Mouse (Mus musculus): ENCODE data around the gene Slit3.

The Slit3 gene

DNA sequence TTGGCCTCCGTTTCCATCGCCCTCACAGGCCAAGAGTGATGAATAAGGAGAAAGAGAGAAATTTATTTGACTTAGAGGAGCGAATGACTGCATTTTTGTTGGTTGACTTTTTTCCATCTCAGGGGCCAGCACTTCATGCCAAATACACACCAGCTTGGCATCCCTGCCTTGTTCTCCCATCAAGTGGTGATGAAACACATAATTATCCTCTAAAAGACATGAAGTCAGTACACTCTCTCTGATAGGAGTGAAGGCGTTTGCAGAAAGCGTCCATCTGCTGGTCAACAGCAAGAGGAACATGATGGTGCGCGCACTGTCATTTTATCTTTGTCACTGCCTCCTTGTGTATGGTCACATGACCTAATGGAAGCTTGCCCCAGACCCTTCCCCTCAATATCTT lies 75.8 kb downstream of the Slit3 start:
- WGBS: 76% methylated on average over 7 of the region's 7 CpGs

DNA sequence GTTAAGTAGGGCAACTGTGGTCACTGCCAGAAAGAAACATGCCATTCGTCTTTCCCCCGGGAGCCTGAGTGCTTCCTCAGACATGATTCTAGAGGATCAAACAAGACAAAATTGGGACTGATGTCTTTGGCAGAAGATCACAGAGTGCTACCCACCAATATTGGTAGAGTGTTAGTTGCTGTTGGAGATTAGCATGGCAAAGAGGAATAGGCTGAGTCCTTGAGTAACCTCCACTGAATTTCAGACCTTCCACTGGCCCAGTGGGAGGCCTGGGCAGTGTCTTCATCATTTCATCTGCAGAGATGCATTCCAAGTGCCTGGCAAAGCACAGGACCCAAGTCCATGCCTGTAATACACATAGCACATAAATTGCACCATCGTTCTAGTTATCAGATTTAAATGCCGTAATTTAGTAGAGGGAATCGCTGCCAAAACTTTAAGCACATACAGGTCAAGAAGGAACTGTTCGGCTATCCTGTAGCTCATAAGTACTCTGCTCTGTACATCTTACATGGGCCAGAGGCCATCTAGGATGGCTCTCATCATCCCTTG lies 77.6 kb downstream of the Slit3 start:
- WGBS: 86% methylated on average over 6 of the region's 6 CpGs

DNA sequence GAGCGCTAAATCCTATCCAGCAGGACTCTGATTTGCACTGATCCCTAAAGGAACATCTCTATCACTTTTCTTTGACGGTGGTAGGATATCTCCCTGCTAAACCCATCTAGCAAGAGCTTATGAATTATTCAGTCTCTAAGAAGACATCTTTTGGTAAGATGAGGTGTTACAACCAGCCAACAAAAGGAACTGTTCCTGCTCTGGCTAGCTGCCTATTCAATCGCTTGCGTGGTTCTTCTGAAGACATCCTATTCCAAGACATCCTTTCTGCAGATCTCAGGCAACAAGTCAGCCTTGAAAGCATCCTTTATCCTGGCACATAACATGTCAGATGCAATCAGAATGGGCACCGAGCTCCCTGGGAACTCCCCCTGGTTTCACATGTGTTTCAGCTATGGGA lies 81.3 kb downstream of the Slit3 start:
- 43% methylated on average over 5 of the region's 5 CpGs for WGBS

DNA sequence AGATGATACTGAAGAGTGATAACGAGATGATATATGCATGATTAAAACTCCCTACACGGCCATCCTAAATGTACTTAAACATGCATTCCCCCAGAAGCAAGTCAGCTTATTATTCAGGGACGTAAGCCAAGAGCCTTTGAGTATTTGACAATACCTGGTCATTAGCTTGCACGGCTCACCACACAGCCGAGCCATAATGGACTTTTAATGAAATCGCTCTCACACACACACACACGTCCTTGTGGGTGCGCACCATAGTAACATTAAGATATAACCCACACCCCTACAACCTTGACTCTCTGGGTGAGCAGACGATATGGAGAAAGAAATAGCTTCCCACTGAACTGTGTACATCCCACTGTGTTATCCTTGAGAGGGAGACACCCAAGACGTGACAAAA lies 82.6 kb downstream of the Slit3 start:
- 46% methylated on average over 10 of the region's 10 CpGs for WGBS

DNA sequence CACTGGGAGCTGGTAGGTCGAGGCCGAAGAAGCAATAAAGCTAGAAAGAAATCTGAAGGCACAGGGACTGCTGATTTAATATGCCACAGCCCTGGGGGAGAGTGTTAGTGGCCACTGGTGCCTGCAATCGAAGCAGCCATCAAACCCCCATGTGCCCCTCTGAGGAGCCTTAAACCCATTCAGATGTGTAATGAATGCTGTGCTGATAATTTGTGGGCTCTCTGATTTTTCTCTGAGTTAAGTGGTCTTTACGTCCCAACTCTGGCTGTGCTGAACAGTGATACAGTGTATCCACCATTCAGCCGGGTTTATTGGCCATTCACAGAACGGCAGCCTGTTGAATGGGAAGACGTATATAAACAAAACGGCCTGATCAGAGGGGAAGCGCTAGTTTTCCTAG lies 83.1 kb downstream of the Slit3 start:
- WGBS: 52% methylated on average over 9 of the region's 9 CpGs

DNA sequence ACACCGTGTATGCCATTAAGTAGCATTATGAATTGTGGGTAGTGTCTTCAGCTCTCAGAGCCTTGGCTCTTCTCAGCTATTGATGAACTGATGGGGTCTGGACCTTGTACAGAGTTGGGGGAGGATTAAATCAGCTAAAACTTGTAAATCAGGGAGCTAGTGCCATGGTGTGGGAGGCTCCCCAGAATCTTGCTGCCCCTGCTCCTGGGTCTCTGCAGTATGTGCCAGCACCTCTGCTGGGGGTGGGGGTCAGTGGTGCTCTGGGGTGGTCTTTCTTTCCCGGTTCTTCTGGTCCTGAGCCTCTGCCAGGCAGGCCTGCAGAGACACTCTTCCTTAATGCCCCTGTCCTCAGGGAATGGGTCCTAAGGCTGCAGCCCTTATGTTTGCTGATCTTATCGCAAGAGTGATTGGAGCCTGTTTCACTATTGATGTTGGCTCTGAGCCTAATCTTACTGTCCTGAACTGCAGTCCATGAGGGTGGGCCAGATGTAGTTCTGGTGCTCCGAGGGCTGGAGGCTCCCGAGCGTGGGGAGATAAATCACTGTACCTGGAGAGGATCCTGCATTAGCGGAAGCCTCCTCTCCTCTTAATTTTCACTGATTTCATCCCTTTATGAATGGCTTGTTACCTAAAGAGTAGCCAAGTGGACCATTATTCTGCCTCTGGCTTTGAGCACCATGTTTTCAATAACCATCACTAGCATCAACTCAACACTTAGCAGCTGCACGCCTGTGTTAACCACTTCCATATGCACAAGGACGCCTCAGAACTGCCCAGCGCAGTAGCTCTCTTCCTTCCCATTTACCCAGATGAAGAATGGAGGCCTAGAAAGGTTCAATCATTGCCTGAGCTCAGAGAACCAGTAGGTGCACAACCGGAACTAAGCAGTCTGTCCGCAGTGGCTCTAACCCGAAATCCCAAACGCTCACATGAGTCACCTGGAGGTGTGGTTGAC lies 90.0 kb downstream of the Slit3 start:
- WGBS: 85% methylated on average over 14 of the region's 14 CpGs

DNA sequence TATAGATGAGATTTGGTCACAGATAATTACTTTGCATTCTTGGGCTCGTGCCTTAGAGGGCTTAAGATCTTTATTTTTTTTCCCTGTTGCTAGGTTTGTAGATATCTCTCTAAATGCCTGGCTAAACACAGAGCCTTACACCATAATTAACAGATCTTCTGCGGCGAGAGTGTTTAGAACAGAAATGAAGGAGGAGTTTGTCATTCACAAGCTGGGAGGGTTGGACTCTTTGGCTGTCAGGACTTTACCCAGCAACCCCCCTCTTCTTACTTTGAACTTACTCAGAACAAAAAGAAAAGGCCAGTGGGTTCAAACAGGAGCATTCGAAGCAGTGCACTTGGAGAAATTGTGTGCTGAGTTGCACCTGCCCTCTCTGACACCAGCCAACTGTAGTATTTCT lies 103.0 kb downstream of the Slit3 start:
- 49% methylated on average over 4 of the region's 4 CpGs for WGBS

DNA sequence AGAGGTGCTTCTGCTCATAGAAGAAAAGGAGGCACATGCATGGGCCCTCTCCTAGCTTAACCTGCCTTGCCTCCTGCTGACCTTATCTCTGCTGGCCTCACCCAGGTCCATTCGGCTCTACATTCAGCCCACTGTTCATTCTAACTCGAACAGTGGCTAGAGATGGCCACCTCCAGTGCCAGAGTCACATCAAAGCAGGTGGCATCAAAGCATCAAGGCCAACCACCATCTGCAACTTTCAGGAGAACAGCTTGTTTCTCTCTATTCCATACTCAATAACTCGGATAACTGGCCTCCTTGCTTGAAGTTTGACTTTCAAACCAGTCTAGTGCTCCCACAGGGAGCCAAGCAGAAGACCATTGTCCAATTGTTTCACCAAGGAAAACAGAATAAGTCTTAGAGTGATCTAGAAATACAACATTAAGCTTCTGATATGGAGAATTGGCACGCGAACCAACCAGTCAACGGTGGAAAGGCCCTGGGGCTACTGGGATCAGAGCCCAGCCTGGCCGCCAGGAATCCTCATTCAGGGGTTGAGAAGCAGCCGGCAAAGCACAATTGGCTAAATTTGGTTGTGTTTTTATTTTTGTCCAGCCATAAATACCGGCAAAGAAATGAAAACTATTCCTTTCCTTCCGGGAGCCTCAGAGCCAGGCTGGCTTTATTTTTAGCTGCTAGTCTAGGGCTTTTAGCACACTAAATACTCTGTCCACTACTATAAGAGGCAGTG lies 110.5 kb downstream of the Slit3 start:
- WGBS: 45% methylated on average over 10 of the region's 10 CpGs

DNA sequence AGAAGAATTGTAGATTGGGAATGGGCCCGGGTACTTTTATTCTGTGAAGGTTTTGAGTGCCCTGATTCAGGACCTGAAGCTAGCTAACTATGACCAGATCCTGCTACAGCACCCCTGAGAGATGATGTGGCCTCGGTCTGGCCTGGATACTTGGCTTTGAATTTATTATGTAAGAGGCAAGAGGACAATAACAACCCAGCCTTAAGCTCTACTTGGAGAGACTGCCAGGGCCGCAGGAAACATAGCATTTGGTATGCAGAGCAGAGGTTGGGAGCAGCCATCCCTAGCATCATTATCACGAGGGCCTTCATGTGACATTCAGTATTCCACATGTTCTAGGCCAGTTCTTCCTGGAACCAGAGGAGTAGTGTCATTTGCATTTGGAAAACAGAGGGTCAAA lies 111.3 kb downstream of the Slit3 start:
- WGBS: 65% methylated on average over 4 of the region's 4 CpGs

DNA sequence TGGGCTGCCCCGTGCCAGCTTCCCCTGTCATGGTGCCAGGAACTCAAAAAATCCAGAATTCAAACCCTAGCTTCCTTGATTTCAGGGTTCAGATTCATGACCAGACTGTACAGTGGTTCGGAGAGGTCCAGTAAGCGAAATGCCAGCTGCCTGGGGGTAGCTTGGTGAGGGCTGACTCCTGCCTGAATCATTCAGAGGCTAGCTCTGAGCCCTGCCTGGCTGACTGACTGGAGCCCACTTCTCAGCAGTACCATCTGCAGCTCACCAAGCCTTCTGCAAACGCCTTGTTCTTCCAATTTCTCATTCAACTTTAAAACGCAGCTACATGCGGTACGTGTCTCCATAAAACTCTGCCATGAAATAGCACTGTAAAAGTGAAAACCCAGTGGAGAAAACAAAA lies 120.4 kb downstream of the Slit3 start:
- WGBS: 67% methylated on average over 7 of the region's 7 CpGs

DNA sequence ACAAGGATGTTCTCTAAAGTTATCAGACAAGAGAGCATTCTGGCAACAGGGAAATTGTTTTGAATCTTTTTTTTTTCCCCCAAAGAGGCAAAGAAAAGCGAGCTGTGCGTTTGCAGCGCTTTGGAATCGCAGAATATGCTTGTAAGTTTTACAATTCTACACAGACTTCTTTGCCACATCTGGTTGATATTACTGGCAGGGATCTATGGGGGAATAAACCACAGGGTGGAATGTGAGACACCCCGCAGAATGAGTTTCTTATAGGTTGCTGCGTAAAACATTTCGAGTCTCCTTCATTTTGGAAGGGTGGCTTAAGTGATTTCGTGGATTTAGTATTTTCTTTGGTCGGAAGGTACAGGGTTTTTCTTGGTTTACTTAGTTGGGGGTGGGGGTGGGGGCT lies 122.6 kb downstream of the Slit3 start:
- 92% methylated on average over 9 of the region's 9 CpGs for WGBS

DNA sequence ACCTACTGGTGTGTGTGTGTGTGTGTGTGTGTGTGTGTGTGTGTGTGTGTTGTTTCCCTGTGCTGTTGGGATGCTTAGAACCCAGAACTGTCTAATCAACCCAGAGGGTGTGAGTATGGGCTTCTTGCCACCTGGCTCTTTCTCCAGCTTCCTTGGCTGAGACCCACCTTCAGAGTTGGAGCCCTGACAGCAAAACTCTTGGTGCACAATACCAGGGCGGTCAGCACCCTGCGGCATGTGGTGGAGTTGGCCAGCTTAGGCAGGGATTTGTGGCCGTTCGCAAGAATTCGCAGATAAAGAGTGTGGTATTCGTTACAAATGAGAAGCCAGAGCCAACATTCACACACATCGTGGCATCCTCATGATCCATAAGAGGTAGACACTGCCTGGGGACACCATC lies 123.5 kb downstream of the Slit3 start:
- 68% methylated on average over 7 of the region's 7 CpGs for WGBS

DNA sequence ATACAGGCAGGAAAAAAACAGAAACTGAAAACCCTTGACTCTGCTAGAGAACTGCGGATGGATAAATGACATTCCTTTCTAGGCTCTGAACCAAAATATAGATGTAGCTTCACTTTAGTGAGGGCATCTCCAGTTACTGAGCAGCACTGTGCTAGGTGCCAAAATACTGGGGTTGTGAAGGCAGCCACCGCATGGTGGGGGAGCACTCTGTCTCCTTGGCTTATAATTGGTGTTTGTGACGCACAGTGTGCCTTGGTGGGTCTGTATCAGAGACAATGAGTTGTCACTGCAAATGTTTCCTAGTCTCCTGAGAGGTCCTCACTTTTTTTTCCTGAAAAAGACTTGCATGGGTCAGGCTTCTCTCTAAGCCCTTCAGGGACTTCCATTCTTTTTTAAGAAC lies 125.6 kb downstream of the Slit3 start:
- 48% methylated on average over 3 of the region's 3 CpGs for WGBS

DNA sequence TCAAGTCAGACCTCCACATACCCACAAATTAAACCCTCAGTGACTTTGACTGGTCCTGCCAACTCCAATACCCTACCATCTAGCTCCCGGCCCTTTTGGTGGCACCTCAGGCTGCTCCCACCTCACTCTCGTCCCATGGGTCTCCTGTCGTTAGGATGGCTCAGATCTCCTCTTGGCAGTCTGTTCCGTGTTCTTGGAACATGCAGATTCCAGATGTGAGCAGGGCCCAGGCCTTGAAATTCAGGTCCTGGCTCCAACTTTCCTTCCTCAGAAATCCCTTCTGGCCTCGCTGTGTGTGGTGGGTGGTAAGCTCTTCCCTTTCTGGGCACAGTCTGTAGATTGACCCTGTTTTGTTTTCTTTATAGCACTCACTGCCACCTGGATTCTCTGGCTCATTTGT lies 127.1 kb downstream of the Slit3 start:
- 73% methylated on average over 5 of the region's 5 CpGs for WGBS

DNA sequence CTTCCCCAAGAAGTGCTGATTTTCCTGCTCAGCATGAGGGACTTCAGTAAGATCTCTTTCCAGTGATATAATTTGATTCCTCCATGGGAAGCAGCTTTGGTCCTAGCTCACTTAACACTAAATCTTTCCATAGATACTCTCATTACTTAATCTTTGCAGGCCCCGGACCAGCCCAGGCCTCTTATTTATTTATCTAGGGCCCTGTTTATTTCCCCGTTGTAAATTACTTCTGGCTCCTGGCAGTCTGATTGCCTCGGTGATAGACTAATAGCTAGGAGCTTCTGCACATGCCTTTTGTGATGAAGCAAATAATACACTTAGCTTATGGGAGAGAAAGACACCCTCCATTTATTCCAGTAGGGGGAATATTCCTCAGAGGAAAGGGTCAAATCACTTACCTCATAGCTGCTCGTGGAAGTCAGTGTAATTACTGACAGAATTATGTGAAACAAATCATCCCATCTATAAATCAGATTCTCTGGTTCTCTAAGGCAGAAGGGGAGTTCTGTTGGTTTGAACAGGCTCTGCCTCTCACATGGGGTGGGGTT lies 129.9 kb downstream of the Slit3 start:
- 63% methylated on average over 4 of the region's 4 CpGs for WGBS

DNA sequence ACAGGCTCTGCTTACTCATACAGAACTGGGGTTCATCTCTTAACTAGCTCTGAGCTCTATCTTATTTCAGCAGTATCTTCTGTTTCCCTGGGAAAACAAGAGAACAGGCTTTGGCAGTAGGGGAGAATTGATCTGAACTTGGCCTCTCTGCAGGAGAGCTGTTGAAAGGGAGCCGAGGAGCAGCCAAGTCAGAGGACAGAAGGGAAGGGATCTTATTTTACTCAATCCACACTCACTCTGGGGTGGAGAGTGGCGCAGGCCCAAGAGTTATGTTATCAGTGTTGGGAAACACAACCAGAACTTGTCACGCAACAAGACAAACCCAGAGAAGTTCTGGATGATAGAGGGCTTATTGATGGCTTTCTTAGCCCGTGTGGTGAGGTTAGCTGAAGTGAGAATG lies 130.9 kb downstream of the Slit3 start:
- WGBS: 83% methylated on average over 4 of the region's 4 CpGs

DNA sequence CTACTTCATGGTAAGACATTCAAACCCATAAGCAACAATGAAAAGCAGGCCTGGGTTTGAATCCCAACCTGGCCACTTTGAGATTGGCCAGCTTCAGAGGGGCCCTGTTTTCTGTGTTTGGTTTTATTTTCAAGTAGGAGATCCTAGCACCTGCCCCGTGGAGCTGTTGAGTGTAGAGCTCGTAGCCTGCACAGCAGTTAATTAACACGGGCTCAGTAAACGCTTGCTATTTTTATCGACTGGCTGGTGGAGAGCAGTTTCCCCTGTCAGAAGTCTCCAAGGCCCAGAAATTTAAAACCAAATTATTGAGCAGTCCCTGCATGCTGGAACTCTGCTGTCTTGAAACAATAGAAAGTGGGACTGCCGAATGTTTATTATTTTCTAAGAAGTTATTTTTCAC lies 136.3 kb downstream of the Slit3 start:
- WGBS: 50% methylated on average over 6 of the region's 6 CpGs

DNA sequence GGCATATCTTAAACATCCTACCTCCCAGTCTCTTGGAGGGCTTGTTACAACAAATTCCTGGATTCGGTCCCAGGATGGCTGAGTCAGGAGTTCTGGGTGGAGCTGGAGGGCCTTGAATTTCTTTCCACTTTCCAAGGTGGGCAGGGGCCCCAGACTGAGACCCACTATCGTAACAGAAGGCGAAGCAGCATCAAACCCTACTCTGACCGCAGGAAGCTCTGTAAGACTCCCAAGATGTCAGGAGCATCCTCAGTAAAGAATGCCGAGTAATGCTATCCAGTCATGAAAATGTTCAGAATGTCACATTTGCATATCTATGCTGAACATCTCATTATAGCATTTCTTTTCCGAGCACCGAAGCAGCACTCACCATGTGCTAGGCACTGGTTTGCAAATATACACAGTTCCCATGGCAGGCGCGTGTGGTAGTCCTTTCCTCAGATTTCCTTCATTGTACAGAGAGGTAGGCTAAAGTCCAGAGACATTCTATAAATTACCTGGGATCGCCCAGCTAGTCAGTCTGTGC lies 140.6 kb downstream of the Slit3 start:
- 55% methylated on average over 10 of the region's 10 CpGs for WGBS

DNA sequence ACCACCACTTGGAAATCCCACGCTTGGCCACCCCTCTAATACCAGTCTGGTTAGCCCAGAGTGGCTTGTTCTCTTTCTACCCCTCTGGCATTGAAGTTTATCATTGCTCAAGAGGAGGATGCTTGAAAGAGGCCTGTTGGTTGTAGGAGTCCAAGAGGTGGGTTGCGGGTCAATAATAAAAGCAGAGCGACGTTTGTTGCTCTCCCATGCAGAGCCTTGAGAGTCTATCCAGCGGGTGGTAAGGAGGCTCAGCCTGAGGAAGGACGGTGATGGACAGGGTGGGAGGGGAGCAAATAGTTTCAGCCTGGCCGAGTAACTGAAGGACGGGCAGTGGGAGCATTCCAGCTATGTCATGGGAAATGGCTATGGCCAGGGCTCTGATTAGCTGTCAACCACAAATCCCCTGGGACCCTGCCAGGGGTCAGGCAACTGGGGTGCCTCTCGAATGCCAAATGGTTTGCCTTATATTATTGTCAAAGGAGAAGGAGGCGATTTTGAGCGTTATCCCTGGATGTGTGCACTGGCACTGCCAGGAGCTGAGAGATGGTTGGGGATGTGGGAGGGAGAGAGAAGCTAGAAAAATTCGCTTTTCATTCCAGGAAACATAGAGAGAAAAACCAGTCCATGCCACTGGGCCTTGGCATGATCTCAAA lies 141.4 kb downstream of the Slit3 start:
- 45% methylated on average over 12 of the region's 12 CpGs for WGBS

DNA sequence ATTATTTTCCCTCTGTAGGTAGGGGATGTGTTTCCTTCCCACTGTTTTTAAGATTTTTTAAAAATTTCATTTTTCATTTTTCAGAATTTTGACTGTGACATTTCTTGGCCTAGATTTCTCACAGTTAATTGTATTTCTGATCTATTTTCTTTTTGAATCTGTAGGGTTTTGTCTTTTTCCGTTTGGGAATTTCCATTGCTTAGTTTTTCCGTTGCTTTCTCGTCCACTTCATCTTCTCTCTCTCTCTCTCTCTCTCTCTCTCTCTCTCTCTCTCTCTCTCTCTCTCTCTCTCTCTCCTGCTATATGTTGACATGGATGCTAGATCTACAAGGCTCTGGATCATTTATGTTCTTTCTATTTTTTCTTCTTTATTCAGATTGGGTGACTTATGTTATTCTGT lies 143.7 kb downstream of the Slit3 start:
- WGBS: 66% methylated on average over 3 of the region's 3 CpGs

DNA sequence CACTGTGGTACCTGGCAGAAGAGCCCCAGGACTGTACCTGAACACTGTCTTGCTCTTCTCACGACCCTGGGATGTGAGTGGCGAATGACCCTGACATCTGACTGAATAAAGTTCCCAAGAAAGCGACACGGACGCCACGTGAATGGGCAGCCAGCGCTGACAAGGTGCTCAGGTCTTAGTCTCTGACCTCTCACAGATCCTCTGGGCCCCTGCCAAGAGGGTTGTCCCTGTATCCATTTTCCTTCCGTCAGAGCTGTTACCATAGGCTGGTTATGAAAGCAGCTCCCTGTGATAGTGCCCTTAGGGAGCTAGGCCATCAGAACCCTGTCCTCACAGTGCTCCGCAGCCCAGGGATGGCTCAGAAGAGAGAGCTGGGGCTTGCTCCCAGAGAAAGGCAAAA lies 149.4 kb downstream of the Slit3 start:
- WGBS: 92% methylated on average over 9 of the region's 9 CpGs

DNA sequence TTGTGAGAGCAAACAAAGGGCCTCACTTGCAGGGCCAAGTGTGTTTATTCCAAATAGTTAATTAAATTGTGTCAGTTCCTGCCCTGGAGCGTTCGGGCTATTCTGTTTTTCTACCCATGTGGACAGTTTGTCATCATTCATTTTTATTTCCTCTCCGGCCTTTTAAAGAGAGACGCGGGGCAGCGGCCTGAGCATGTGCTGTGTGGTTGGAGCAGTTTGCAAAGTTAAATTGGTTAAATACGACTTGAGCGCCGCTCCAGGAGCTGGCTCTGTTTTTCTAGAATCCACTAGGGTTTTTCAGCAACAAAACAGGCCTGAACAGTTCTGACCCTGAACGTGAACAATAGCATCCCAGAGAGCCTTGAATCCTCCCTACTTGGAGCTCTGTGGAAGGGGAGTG lies 152.4 kb downstream of the Slit3 start:
- 53% methylated on average over 10 of the region's 10 CpGs for WGBS
